Mouse (Mus musculus) heart, embryonic 12.5 days (tissue): Measurements from ENCODE around the gene Aff4. TPM values are rescaled to one million over a fixed set of nuclear protein-coding genes. Genes with fewer than 3 reads are reported as not detected.
A peak's percentile ranks its signal among the peaks of the same experiment; 100 is the strongest.
"Not testable (repeated sequence)": the region's sequence is repeated elsewhere in the genome, so short reads cannot be mapped to it uniquely, and the experiment has no call there.

ENCODE experiments used
- ATAC-seq: fragments of 200-750 bp; cut with Nextera tagmentation; 2 replicates; pipeline ENCODE4 v1.8.0; 2017; ENCODE audit warnings: moderate TSS enrichment, moderate library complexity; ENCODE audit not compliant: insufficient number of reproducible peaks, low FRiP score
- H3K27ac ChIP-seq: fragments of 300-500 bp; sonication (generic); 2 replicates; pipeline ENCODE4 v1.5.1; 2016; ENCODE audit warnings: mild to moderate bottlenecking, moderate library complexity; ENCODE audit not compliant: poor library complexity, severe bottlenecking
- H3K27me3 ChIP-seq: fragments of 300-500 bp; sonication (generic); replicated peaks from 2 replicates; pipeline ENCODE4 v1.6.1; 2016; ENCODE audit warnings: mild to moderate bottlenecking, moderate library complexity
- H3K36me3 ChIP-seq: fragments of 300-500 bp; sonication (generic); 2 replicates; pipeline ENCODE4 v1.6.1; 2016; ENCODE audit warnings: mild to moderate bottlenecking, moderate library complexity
- H3K4me1 ChIP-seq: fragments of 300-500 bp; sonication (generic); replicated peaks from 2 replicates; pipeline ENCODE4 v1.6.1; 2016; ENCODE audit warnings: mild to moderate bottlenecking
- H3K4me2 ChIP-seq: fragments of 300-500 bp; sonication (generic); 2 replicates; pipeline ENCODE4 v1.6.1; 2016; ENCODE audit warnings: mild to moderate bottlenecking, moderate library complexity
- H3K4me3 ChIP-seq: fragments of 300-500 bp; sonication (generic); 2 replicates; pipeline ENCODE4 v1.5.1; 2016; ENCODE audit warnings: mild to moderate bottlenecking
- H3K9ac ChIP-seq: fragments of 300-500 bp; sonication (generic); 2 replicates; pipeline ENCODE4 v1.6.1; 2016; ENCODE audit warnings: mild to moderate bottlenecking, moderate library complexity
- H3K9me3 ChIP-seq: fragments of 300-500 bp; sonication (generic); replicated peaks from 2 replicates; pipeline ENCODE4 v1.6.1; 2016; ENCODE audit warnings: mild to moderate bottlenecking, moderate library complexity
- WGBS: fragments of 180-500 bp; shearing (Covaris S2); methylation state at CpG from one replicate; pipeline ENCODE4 v1.1.7; 2016; 5-methylcytosine and 5-hydroxymethylcytosine counted together
- polyA plus RNA-seq: library from polyadenylated mRNA; unstranded; fragments of >200 nt; fragmentation: Nextera tagmentation; extraction: Ambion mirVana; gene quantifications from 2 replicates; pipeline ENCODE4 v1.2.1, GENCODE M21; 2016

Gene Aff4
- polyA plus RNA-seq, 1 experiment from 2014 or later = 53.0 TPM

GRCm38 (mm10) chr11:53393856-53394255, 43.2 kb downstream of the Aff4 start:
- Histone ChIP-seq H3K27ac (no peak overlapping the region), H3K4me2 (no peak overlapping the region), H3K4me1 (no peaks in the 10 kb centered on the region), H3K27me3 (no peaks in the 10 kb centered on the region), H3K9ac (no peak overlapping the region), H3K36me3 (peaks cover 56% of the 10 kb centered on the region), H3K9me3 (no peaks in the 10 kb centered on the region), H3K4me3 (no peak overlapping the region)
- 82% methylated on average over 1 of the region's 1 CpGs for WGBS
- ATAC-seq = no peak

DNA sequence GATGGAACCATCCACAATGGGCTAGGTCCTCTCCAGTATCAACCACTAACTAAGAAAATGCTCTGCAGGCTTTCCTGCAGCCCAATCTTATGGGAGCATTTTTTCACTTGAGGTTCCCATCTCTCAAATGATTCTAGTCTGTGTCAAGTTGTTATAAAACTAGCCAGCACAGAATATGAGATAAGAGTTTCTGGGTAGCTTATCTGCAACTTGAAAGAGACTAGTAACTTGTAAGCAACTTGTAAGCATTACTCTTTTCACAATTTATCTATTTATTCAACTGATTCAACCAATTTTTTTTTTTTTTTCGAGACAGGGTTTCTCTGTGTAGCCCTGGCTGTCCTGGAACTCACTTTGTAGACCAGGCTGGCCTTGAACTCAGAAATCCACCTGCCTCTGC, 53.0 kb downstream of the Aff4 start:
- H3K36me3 ChIP-seq = peaks cover 80% of the 10 kb centered on the region
- H3K9ac ChIP-seq = no peak overlapping the region
- H3K9me3 ChIP-seq = no peaks in the 10 kb centered on the region
- no peak overlapping the region for H3K27ac ChIP-seq
- 80% methylated on average over 1 of the region's 1 CpGs for WGBS
- no peak for ATAC-seq
- H3K4me3 ChIP-seq = no peak overlapping the region
- H3K4me1 ChIP-seq = no peaks in the 10 kb centered on the region
- no peak overlapping the region for H3K4me2 ChIP-seq
- no peaks in the 10 kb centered on the region for H3K27me3 ChIP-seq

GRCm38 (mm10) chr11:53411738-53412137, 61.1 kb downstream of the Aff4 start:
- no peaks in the 10 kb centered on the region for H3K9me3 ChIP-seq
- H3K4me3 ChIP-seq = no peak overlapping the region
- H3K4me1 ChIP-seq = no peaks in the 10 kb centered on the region
- H3K4me2 ChIP-seq = no peak overlapping the region
- no peak for ATAC-seq
- peaks cover 83% of the 10 kb centered on the region for H3K36me3 ChIP-seq
- no peak overlapping the region for H3K27ac ChIP-seq
- H3K27me3 ChIP-seq = no peaks in the 10 kb centered on the region
- H3K9ac ChIP-seq = no peak overlapping the region

DNA sequence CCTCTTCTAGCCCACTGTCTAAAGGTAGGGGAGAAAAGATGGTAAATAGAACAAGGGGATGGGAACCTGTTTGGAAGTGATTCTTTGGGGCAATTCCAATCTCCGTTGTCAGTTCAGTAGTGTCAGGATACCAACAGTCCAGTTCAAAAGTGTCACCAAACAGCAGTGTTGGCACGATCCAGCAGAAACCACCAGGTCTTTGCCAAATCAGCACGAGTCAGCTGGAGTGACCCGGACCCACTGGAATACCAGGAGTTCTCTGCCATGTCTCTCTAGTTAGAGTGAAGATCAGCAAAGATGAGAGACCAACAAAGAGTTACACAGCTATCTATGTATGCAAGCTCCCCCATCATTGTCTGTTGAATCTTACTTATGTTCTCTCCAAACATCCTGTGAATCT, 63.2 kb downstream of the Aff4 start:
- no peaks in the 10 kb centered on the region for H3K4me1 ChIP-seq
- H3K27me3 ChIP-seq = no peaks in the 10 kb centered on the region
- no peak overlapping the region for H3K4me2 ChIP-seq
- H3K9me3 ChIP-seq = no peaks in the 10 kb centered on the region
- 88% methylated on average over 4 of the region's 4 CpGs for WGBS
- H3K9ac ChIP-seq = no peak overlapping the region
- no peak for ATAC-seq
- H3K4me3 ChIP-seq = no peak overlapping the region
- H3K27ac ChIP-seq = no peak overlapping the region
- peaks cover 84% of the 10 kb centered on the region for H3K36me3 ChIP-seq

- ATAC-seq = no peak
- H3K4me1 ChIP-seq = peaks cover 4% of the 10 kb centered on the region; the same call in 1 of the 2 replicates
- H3K36me3 ChIP-seq = peaks cover 78% of the 10 kb centered on the region
Observed at GRCm38 (mm10) chr11:53418048-53418447, 67.4 kb downstream of the Aff4 start.

GRCm38 (mm10) chr11:53423036-53423435, 72.4 kb downstream of the Aff4 start, which contains the start of gene Leap2:
Gene Leap2, minus strand, starts transcription at chr11:53423170.
- no peak within 1 kb of the TSS for H3K4me2 ChIP-seq
- H3K27ac ChIP-seq = no peak within 1 kb of the TSS
- no peak within 1 kb of the TSS for H3K4me3 ChIP-seq
- H3K9me3 ChIP-seq = no peaks in the 10 kb centered on the region
- H3K4me1 ChIP-seq = peaks cover 25% of the 10 kb centered on the region
- peaks cover 38% of the 10 kb centered on the region for H3K36me3 ChIP-seq
- 74% methylated on average over 4 of the region's 4 CpGs for WGBS
- no peak within 1 kb of the TSS for H3K9ac ChIP-seq
- no peaks in the 10 kb centered on the region for H3K27me3 ChIP-seq
- ATAC-seq = no peak

More at GRCm38 (mm10) chr11:53418048-53418447, 67.4 kb downstream of the Aff4 start:
- no peak overlapping the region for H3K27ac ChIP-seq
- H3K9me3 ChIP-seq = no peaks in the 10 kb centered on the region
- H3K9ac ChIP-seq = no peak overlapping the region
- H3K27me3 ChIP-seq = no peaks in the 10 kb centered on the region
- no peak overlapping the region for H3K4me3 ChIP-seq
- H3K4me2 ChIP-seq = no peak overlapping the region

DNA sequence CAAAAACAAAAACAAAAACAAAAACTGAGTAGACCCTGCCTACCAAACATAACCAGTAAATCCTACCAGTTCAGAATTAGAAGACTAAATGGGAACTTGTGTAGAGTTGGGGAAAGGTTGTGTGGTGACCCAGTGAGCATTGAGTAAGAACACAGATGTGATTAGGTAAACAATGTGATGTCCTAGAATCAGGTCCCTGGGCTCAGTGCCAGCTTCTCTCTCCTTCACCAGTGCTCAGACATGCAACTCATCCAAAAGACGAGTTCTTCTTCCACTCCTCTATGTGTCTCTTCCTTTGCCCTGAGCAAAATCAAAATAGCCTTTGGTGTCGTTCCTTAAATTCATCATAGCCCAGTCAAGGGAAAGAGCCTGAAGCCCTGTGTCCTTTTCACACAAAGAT, 74.2 kb downstream of the Aff4 start:
- Histone ChIP-seq H3K4me3 (no peak overlapping the region), H3K27me3 (no peaks in the 10 kb centered on the region), H3K36me3 (peaks cover 36% of the 10 kb centered on the region), H3K9ac (no peak overlapping the region), H3K9me3 (no peaks in the 10 kb centered on the region), H3K4me2 (no peak overlapping the region), H3K4me1 (peaks cover 31% of the 10 kb centered on the region), H3K27ac (peak overlapping the region; percentile 36; the same call in 1 of the 2 replicates)
- ATAC-seq = no peak
- WGBS = 68% methylated on average over 2 of the region's 2 CpGs

DNA sequence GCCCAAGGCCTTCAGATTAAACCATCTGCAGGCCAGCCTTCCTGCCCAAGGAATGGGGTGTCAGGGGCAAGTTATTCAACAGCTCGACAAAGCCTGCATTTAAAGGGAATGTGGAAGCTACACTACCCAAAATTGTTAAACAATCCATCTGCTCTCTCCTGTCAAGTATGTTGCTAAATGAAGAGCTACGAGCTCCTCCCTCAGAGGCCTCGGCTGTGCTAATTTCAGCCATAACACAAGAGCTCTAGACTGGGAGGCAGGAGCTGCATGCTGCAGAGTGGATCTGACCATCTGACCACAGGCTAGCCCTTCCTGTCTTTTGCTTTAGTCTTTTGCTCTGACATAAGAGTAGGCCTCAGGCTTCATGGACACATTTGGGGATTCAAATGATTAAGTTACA, 74.6 kb downstream of the Aff4 start:
- no peaks in the 10 kb centered on the region for H3K9me3 ChIP-seq
- 48% methylated on average over 3 of the region's 3 CpGs for WGBS
- peaks cover 32% of the 10 kb centered on the region for H3K36me3 ChIP-seq
- H3K4me1 ChIP-seq = peaks cover 31% of the 10 kb centered on the region
- no peak for ATAC-seq
- H3K4me3 ChIP-seq = no peak overlapping the region
- no peak overlapping the region for H3K9ac ChIP-seq
- H3K4me2 ChIP-seq = no peak overlapping the region
- H3K27ac ChIP-seq = peak overlapping the region; percentile 36; the same call in 1 of the 2 replicates
- no peaks in the 10 kb centered on the region for H3K27me3 ChIP-seq

- WGBS = 80% methylated on average over 6 of the region's 6 CpGs
- Histone ChIP-seq H3K4me3 (no peak overlapping the region), H3K9ac (no peak overlapping the region), H3K27me3 (no peaks in the 10 kb centered on the region), H3K9me3 (no peaks in the 10 kb centered on the region), H3K4me2 (no peak overlapping the region), H3K36me3 (peaks cover 30% of the 10 kb centered on the region), H3K4me1 (peaks cover 31% of the 10 kb centered on the region), H3K27ac (no peak overlapping the region)
- ATAC-seq = no peak
Observed at GRCm38 (mm10) chr11:53425711-53426255, 75.2 kb downstream of the Aff4 start.

- WGBS = 49% methylated on average over 3 of the region's 3 CpGs
- peak overlapping the region; percentile 41; the same call in 1 of the 2 replicates for H3K9ac ChIP-seq
- not testable (repeated sequence) for H3K27me3 ChIP-seq, H3K4me3 ChIP-seq, ATAC-seq, H3K9me3 ChIP-seq
- H3K4me1 ChIP-seq = peaks cover 36% of the 10 kb centered on the region
- 0 out of 2 replicates have a peak overlapping the region, but pooled peaks have one; percentile 22 for H3K4me2 ChIP-seq
- H3K27ac ChIP-seq = peak overlapping the region; percentile 53
- peaks cover 22% of the 10 kb centered on the region for H3K36me3 ChIP-seq
Observed at GRCm38 (mm10) chr11:53426914-53427313, 76.3 kb downstream of the Aff4 start.

- no peak for ATAC-seq
- Histone ChIP-seq H3K4me2 (no peak overlapping the region), H3K9ac (no peak overlapping the region), H3K36me3 (peaks cover 15% of the 10 kb centered on the region), H3K4me3 (no peak overlapping the region), H3K27ac (no peak overlapping the region), H3K4me1 (peaks cover 31% of the 10 kb centered on the region), H3K9me3 (no peaks in the 10 kb centered on the region), H3K27me3 (no peaks in the 10 kb centered on the region)
- 89% methylated on average over 3 of the region's 3 CpGs for WGBS
Observed at GRCm38 (mm10) chr11:53427993-53428715, 77.5 kb downstream of the Aff4 start.

- Histone ChIP-seq H3K4me1 (peaks cover 34% of the 10 kb centered on the region), H3K27me3 (no peaks in the 10 kb centered on the region), H3K36me3 (peaks cover 15% of the 10 kb centered on the region), H3K4me2 (no peak overlapping the region), H3K9ac (no peak overlapping the region), H3K9me3 (no peaks in the 10 kb centered on the region), H3K4me3 (no peak overlapping the region), H3K27ac (no peak overlapping the region)
- no peak for ATAC-seq
- WGBS = 91% methylated on average over 5 of the region's 5 CpGs
Observed at GRCm38 (mm10) chr11:53428716-53429057, 78.1 kb downstream of the Aff4 start.
